Mouse (Mus musculus): ENCODE results near the gene Slc12a8. TPM values are rescaled to one million over a fixed set of nuclear protein-coding genes. Genes with fewer than 3 reads are reported as not detected.

Gene Slc12a8
- polyA plus RNA-seq, 1 experiment from 2014 or later, result 4.0 TPM

DNA sequence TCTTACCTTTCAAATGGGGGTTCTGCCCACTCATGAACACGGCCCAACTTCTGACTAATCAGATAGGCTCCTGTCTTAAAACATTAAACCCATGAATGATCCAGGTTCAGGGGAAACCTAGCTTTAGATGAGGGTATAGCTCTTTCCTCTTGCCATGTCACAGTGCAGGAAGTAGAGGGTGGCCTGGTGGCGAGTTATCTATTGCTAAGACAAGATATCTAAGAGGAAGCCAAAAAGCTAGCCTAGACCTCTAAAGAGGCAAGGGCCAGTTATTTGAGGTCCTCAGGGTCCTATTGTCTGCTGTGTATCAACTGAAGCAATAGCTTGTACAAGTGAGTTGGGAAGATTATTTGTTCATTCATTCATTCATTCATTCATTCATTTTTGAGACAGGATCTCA is 151.3 kb downstream of the Slc12a8 start:
- no peak overlapping the region for H3K9ac ChIP-seq (ENCODE audit: low read length)
- H3K4me1 ChIP-seq (replicated peaks; ENCODE audit: control insufficient read depth, insufficient read depth), result 0 out of 2 replicates have a peak, but pooled peaks cover 3% of the 10 kb centered on the region
- H3K9me3 ChIP-seq (ENCODE audit: control insufficient read depth, low read length), result no peaks in the 10 kb centered on the region
- no peak overlapping the region for H3K4me2 ChIP-seq (replicated peaks; ENCODE audit: low read depth)
- no peak for DNase-seq (ENCODE audit: low spot score)
- H3K36me3 ChIP-seq (ENCODE audit: control insufficient read depth, insufficient read depth, low read length), result no peaks in the 10 kb centered on the region
- WGBS, result 85% methylated on average over 2 of the region's 2 CpGs
- no peak overlapping the region for H3K27ac ChIP-seq (replicated peaks)
- no peak for ATAC-seq (ENCODE audit: low FRiP score, low TSS enrichment)
- no peaks in the 10 kb centered on the region for H3K27me3 ChIP-seq (ENCODE audit: control insufficient read depth, insufficient read depth, low read length)
- TF ChIP-seq EP300 (optimal IDR thresholded peaks at IDR 0.05), result no peak
- no peak for TF ChIP-seq CTCF (IDR thresholded peaks at IDR 0.05; ENCODE audit: low read depth)
- H3K4me3 ChIP-seq (ENCODE audit: low read depth, low read length), result no peak overlapping the region

DNA sequence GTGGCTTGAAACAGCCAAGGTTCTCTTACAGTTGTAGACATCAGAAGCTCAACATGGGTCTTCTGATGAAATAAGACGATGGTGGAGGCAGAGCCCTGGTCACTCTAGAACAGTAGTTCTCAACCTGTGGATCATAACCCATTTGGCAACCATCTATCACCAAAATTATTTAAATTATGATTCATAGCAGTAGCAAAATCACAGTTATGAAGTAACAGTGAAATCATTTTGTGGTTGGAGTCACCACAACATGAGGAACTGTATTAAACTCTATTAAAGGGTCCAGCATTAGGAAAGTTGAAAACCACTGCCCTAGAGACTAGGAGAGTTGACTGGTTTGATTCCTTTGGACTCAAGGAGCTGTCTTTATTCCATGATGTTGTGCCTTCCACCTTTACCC is 151.9 kb downstream of the Slc12a8 start:
- Histone ChIP-seq H3K9ac (ENCODE audit: low read length) (no peak overlapping the region), H3K4me2 (replicated peaks; ENCODE audit: low read depth) (no peak overlapping the region), H3K4me3 (ENCODE audit: low read depth, low read length) (no peak overlapping the region), H3K27me3 (ENCODE audit: control insufficient read depth, insufficient read depth, low read length) (no peaks in the 10 kb centered on the region), H3K36me3 (ENCODE audit: control insufficient read depth, insufficient read depth, low read length) (no peaks in the 10 kb centered on the region), H3K4me1 (replicated peaks; ENCODE audit: control insufficient read depth, insufficient read depth) (0 out of 2 replicates have a peak, but pooled peaks cover 3% of the 10 kb centered on the region), H3K27ac (replicated peaks) (no peak overlapping the region), H3K9me3 (ENCODE audit: control insufficient read depth, low read length) (no peaks in the 10 kb centered on the region)
- 91% methylated on average over 1 of the region's 1 CpGs for WGBS
- no peak for TF ChIP-seq CTCF (IDR thresholded peaks at IDR 0.05; ENCODE audit: low read depth)
- no peak for TF ChIP-seq EP300 (optimal IDR thresholded peaks at IDR 0.05)
- no peak for DNase-seq (ENCODE audit: low spot score)
- no peak for ATAC-seq (ENCODE audit: low FRiP score, low TSS enrichment)

DNA sequence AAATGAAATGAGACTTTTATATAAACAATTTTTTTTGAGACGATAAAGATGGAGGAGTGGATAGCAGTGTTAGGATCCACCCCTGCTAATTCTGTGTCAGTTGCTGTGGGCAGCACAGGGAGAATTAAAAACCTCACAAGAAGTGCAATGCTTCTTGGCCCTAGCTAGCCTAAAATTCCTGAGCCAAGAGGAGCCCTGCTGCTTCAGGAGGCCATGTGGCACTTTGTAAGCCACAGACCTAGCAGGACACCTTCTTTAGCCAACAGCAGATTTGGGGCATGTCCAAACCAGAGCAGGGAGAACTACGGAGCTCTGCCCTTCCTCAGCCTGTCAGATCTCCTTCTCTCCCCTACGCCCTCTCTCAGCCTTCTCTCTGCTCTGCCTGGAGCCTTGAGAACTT is 153.2 kb downstream of the Slc12a8 start:
- ATAC-seq (ENCODE audit: low FRiP score, low TSS enrichment) (peak; percentile 56; the same call in 1 of the 2 replicates), DNase-seq (ENCODE audit: low spot score) (no peak)
- Histone ChIP-seq H3K4me2 (replicated peaks; ENCODE audit: low read depth) (no peak overlapping the region), H3K4me3 (ENCODE audit: low read depth, low read length) (no peak overlapping the region), H3K27me3 (ENCODE audit: control insufficient read depth, insufficient read depth, low read length) (no peaks in the 10 kb centered on the region), H3K9me3 (ENCODE audit: control insufficient read depth, low read length) (no peaks in the 10 kb centered on the region), H3K4me1 (replicated peaks; ENCODE audit: control insufficient read depth, insufficient read depth) (0 out of 2 replicates have a peak, but pooled peaks cover 3% of the 10 kb centered on the region), H3K36me3 (ENCODE audit: control insufficient read depth, insufficient read depth, low read length) (no peaks in the 10 kb centered on the region), H3K27ac (replicated peaks) (peak overlapping the region; percentile 84), H3K9ac (ENCODE audit: low read length) (no peak overlapping the region)
- TF ChIP-seq CTCF (IDR thresholded peaks at IDR 0.05; ENCODE audit: low read depth) (no peak), EP300 (optimal IDR thresholded peaks at IDR 0.05) (no peak)
- WGBS, result 45% methylated on average over 3 of the region's 3 CpGs

DNA sequence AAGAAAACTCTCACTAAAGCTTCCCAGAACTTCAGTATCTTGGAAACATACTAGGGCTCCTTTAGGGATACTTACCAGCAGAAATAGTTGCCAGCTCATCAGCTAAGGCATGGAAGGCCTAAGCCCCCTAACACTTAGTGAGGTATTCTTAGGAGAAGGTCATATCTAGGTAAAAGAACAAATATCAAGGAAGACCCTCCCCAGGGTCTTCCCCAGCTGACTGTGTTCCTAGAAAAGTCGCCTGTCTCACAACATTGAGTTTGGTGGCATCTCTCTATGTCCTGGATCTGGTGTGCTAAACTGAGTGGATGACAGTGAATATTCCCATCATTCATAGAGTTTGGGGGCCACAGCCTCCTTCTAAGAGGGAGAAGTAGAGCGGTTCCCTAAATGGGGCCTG is 153.8 kb downstream of the Slc12a8 start:
- 88% methylated on average over 2 of the region's 2 CpGs for WGBS
- H3K4me3 ChIP-seq (ENCODE audit: low read depth, low read length), result no peak overlapping the region
- DNase-seq (ENCODE audit: low spot score) (no peak), ATAC-seq (ENCODE audit: low FRiP score, low TSS enrichment) (no peak)
- no peak for TF ChIP-seq CTCF (IDR thresholded peaks at IDR 0.05; ENCODE audit: low read depth)
- TF ChIP-seq EP300 (optimal IDR thresholded peaks at IDR 0.05), result no peak
- no peaks in the 10 kb centered on the region for H3K9me3 ChIP-seq (ENCODE audit: control insufficient read depth, low read length)
- 0 out of 2 replicates have a peak, but pooled peaks cover 5% of the 10 kb centered on the region for H3K4me1 ChIP-seq (replicated peaks; ENCODE audit: control insufficient read depth, insufficient read depth)
- no peak overlapping the region for H3K9ac ChIP-seq (ENCODE audit: low read length)
- no peaks in the 10 kb centered on the region for H3K36me3 ChIP-seq (ENCODE audit: control insufficient read depth, insufficient read depth, low read length)
- no peaks in the 10 kb centered on the region for H3K27me3 ChIP-seq (ENCODE audit: control insufficient read depth, insufficient read depth, low read length)
- H3K4me2 ChIP-seq (replicated peaks; ENCODE audit: low read depth), result no peak overlapping the region
- peak overlapping the region; percentile 84 for H3K27ac ChIP-seq (replicated peaks)

DNA sequence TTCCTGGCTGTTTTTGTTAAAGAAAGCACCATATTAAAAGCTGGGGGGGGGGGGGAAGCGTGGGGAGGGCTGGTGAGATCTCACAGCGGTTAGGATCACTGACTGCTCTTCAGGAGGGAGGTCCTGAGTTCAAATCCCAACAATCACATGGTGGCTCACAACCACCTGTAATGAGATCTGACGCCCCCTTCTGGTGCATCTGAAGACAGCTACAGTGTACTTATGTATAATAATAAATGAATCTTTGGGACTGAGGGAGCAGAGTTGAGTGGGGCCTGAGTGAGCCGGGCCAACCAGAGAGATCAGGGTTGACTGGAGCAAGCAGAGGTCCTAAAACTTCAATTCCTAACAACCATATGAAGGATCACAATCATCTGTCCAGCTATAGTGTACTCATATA is 155.1 kb downstream of the Slc12a8 start:
- H3K9me3 ChIP-seq (ENCODE audit: control insufficient read depth, low read length), result no peaks in the 10 kb centered on the region
- no peak for ATAC-seq (ENCODE audit: low FRiP score, low TSS enrichment)
- no peak overlapping the region for H3K4me2 ChIP-seq (replicated peaks; ENCODE audit: low read depth)
- no peak overlapping the region for H3K9ac ChIP-seq (ENCODE audit: low read length)
- H3K4me3 ChIP-seq (ENCODE audit: low read depth, low read length), result no peak overlapping the region
- no peak overlapping the region for H3K27ac ChIP-seq (replicated peaks)
- H3K36me3 ChIP-seq (ENCODE audit: control insufficient read depth, insufficient read depth, low read length), result no peaks in the 10 kb centered on the region
- H3K27me3 ChIP-seq (ENCODE audit: control insufficient read depth, insufficient read depth, low read length), result no peaks in the 10 kb centered on the region
- H3K4me1 ChIP-seq (replicated peaks; ENCODE audit: control insufficient read depth, insufficient read depth), result 0 out of 2 replicates have a peak, but pooled peaks cover 7% of the 10 kb centered on the region
- TF ChIP-seq CTCF (IDR thresholded peaks at IDR 0.05; ENCODE audit: low read depth) (no peak), EP300 (optimal IDR thresholded peaks at IDR 0.05) (no peak)
- 93% methylated on average over 4 of the region's 4 CpGs for WGBS
- no peak for DNase-seq (ENCODE audit: low spot score)

DNA sequence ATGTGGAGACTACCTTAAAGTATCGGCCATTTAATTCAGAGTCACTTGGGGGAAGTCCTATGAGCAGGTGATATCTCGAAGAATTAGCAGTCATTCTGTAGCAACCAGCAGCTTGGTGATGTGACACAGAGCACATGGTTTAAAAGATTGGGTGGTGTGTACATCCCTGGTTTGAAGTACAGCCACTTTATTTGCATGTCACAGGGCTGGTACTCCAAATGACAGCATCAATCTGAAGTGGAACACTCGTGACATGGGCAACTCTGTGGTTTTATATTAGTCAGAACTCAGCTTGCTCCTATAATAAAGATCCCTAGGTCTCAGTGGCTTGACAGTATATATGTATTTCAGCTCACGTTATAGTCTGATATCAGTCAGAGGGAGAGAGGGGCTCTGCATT is 155.5 kb downstream of the Slc12a8 start:
- DNase-seq (ENCODE audit: low spot score) (no peak), ATAC-seq (ENCODE audit: low FRiP score, low TSS enrichment) (no peak)
- Histone ChIP-seq H3K4me1 (replicated peaks; ENCODE audit: control insufficient read depth, insufficient read depth) (0 out of 2 replicates have a peak, but pooled peaks cover 7% of the 10 kb centered on the region), H3K27ac (replicated peaks) (no peak overlapping the region), H3K4me2 (replicated peaks; ENCODE audit: low read depth) (no peak overlapping the region), H3K36me3 (ENCODE audit: control insufficient read depth, insufficient read depth, low read length) (no peaks in the 10 kb centered on the region), H3K9ac (ENCODE audit: low read length) (no peak overlapping the region), H3K27me3 (ENCODE audit: control insufficient read depth, insufficient read depth, low read length) (no peaks in the 10 kb centered on the region), H3K4me3 (ENCODE audit: low read depth, low read length) (no peak overlapping the region), H3K9me3 (ENCODE audit: control insufficient read depth, low read length) (no peaks in the 10 kb centered on the region)
- no peak for TF ChIP-seq CTCF (IDR thresholded peaks at IDR 0.05; ENCODE audit: low read depth)
- no peak for TF ChIP-seq EP300 (optimal IDR thresholded peaks at IDR 0.05)
- 87% methylated on average over 4 of the region's 4 CpGs for WGBS
